Mouse (Mus musculus) thymus, adult 2 months (tissue): ENCODE measurements at regions not wholly inside any gene's neighbourhood (a gene's known extent, or its start where the extent isn't known, plus 50 kb on each side); places are given as distances from the start of the nearest gene placed in this dataset.

Experiments
- CTCF ChIP-seq: fragments of 200-500 bp; IDR thresholded peaks from 2 replicates; pipeline ENCODE4 v1.5.1; 2012; ENCODE audit warnings: mild to moderate bottlenecking, control low read depth, low read length, moderate library complexity, borderline replicate concordance; ENCODE audit not compliant: control insufficient read depth, poor library complexity, insufficient read depth; ENCODE audit errors: extremely low read depth
- POLR2A ChIP-seq: fragments of 200-500 bp; IDR thresholded peaks from 2 replicates; pipeline ENCODE4 v1.6.1; 2012; ENCODE audit warnings: mild to moderate bottlenecking, low read length, control low read depth, moderate library complexity; ENCODE audit not compliant: control insufficient read depth, poor library complexity, insufficient read depth; ENCODE audit errors: extremely low read depth

- no peak for TF ChIP-seq POLR2A
- TF ChIP-seq CTCF, result no peak
Observed at GRCm38 (mm10) chr12:16191803-16192389, 375.2 kb upstream of the Trib2 start.
